Mouse (Mus musculus): Measurements from ENCODE around the gene Gramd1b.

Gramd1b gene

GRCm38 (mm10) chr9:40457448-40457847 lies 73.7 kb downstream of the Gramd1b start:
- DNase-seq (ENCODE audit: low spot score): no peak

GRCm38 (mm10) chr9:40456191-40456590 lies 75.0 kb downstream of the Gramd1b start:
- peak; percentile 67 for DNase-seq (ENCODE audit: low spot score)

DNA sequence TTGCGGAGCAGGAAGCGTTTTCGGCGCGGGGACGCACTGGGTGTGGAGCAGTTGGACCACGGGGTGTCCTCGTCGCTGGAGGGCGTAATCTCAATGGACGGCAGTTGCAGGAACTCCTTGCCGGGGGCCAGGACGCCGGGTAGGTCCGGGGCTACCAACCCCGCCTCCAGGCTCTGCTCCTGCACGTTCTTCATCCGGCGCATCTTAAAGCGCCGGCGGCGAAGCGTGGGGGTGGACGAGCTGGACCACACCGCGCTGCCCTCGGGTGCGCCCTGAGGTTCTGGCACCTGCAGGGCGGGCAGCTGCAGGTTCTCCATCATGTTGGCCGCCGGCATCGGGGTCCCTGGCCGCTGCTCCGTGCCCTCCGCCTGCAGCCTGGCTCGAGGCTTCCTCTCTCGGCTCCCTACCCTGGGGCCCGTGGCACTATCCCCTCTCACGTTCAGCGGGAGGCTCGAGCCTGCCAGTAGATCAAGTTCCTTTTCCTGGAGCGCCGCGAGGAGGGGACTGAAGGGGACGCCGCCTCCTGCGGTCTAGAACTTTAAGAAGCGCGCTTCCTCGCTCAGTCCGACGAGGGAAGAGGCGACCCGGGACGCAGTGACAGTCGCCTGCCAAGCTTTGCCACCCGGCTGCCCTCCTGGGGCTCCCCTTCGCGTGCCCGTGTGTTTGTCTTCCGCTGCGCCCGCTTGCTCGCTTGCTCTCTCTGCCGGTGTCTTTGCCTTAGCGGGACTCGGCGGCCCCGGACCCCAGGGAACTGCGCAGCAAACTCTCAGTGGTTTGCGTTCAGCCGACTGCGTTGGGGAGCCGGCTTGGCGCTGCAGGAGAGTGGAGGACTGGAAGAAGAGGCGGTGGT lies 75.6 kb downstream of the Gramd1b start:
- peak; percentile 63 for DNase-seq (ENCODE audit: low spot score)

DNA sequence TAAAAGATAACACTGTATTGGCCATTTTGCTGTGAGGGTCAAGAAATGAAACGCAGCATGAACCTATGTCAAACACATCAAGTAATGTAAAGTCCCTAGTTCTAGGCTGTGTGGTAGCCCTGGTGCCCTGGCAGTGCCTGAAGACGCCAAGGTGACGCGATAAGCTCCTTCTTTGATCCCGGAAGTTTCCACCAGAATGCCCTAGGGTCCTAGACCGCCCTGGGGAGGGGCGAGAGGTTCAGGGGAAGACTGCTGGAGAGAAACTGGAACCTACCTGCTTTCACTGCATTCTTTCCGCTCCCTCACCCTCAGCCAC lies 76.2 kb downstream of the Gramd1b start:
- DNase-seq (ENCODE audit: low spot score): no peak

GRCm38 (mm10) chr9:40453889-40454288 lies 77.3 kb downstream of the Gramd1b start:
- no peak for DNase-seq (ENCODE audit: low spot score)

DNA sequence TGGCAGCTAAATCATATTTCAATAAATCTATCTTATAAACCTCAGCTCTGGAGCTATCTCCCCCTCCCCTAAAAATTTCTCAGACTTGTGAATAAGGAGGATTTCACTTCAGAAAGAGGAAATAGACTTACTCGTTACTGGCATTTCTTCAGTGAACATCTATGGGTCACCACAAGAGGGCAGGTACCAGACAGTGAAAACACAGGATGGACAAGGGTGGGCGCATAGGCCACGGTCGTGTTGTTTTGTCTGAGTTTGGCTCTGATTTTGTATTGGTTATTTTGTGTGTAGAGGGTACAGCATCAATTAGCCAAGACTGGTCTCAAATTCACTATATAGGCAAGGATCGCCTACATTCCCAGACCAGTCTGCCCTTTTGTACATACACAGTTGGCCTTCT lies 79.0 kb downstream of the Gramd1b start:
- DNase-seq (ENCODE audit: low spot score): no peak

DNA sequence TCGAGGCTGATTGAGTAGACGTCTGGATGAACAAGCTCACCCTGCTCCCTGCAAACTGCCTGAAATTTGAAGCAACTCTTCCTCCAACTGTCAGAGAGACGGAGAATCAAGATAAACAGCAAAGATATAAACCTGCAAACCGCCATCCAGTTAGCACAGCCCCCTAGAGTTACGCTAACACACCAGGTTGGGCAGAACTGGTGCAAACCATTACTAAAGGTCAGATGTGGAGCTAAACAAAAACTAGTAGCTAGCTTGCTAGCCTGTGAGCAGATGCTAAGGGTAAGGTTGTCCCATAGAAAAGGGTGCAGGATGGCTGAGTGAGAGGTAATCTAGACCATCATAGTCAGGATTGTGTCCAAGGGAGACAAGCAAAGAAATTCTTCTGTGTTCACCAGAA lies 80.4 kb downstream of the Gramd1b start:
- no peak for DNase-seq (ENCODE audit: low spot score)

- DNase-seq (ENCODE audit: low spot score): no peak
Observed at GRCm38 (mm10) chr9:40450417-40450714, 80.8 kb downstream of the Gramd1b start.

DNA sequence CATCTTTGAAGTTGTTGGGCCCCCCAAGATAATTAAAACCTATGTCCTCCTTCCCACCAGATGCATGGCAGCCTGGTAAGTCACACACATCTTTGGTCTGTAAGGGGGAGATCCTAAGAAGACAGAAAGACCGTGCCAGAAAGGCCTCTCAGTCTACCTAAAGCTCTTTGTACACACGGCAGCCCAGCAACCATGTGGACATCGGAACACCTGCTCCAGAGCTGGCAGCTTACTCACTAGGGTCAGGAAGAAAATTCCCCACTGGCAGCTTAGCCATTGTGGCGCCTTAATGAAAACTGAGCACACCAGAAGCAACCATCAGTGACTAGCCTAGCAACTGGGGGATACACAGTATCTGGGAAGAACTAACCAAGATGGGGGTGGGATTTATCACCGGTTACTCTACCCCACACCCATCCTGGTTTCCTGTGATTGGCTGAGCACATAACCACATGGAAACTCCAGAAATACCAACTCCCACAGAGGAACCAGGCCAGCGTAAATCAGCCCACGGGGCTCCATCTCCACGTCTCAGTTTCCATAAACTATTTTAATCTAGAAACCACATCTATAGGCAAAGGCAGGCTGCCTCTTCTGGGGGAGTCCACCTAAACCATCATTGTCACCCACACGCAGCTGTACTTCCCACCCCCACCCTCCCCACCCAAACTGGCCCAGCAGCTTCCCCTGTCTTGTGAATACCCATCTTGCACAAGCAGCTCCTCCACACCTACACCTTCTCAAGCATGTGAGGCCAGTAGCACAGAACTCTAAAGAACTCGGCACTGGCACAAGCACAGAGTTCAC lies 81.4 kb downstream of the Gramd1b start:
- DNase-seq (ENCODE audit: low spot score): no peak

- no peak for DNase-seq (ENCODE audit: low spot score)
Observed at GRCm38 (mm10) chr9:40448646-40449243, 82.4 kb downstream of the Gramd1b start.

DNA sequence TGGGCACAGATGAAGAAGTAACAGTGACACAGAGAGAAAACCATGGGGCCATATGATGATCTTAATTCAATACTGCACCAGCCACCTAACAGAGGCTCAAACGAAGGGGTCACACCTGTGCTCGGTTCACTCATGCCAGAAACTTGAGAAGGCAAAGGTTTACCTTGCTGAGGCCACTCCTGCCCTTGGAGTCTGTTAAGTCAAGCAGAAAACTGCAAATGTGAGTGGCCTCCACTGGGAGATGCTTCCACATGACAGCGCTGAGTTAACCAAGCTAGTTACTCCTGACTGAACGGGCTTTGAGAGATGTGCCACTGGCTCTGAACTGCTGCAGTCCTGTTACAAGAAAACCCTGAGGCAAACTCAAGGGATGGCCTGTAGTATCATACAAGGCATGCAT lies 83.9 kb downstream of the Gramd1b start:
- DNase-seq (ENCODE audit: low spot score): no peak

DNA sequence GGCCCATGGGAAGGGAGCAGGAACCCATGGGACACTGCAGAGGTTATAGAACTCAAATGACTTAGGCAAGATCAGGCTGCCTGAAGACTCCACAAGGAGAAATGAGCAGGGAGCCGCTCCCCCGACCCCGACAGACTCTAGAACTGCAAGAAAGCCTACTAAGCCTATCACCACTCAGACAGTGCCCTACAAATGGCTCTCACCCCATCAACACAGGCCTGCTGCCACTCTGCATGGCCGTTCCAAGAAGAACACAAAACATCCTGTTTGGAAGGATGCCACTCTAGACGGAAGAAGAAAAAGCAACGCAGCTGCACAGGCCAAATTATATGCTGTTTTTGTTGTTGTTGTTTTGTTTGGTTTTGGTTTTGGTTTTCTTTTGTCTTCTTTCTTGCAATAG lies 86.2 kb downstream of the Gramd1b start:
- no peak for DNase-seq (ENCODE audit: low spot score)

GRCm38 (mm10) chr9:40442784-40443183 lies 88.4 kb downstream of the Gramd1b start:
- peak; percentile 48 for DNase-seq (ENCODE audit: low spot score)

DNA sequence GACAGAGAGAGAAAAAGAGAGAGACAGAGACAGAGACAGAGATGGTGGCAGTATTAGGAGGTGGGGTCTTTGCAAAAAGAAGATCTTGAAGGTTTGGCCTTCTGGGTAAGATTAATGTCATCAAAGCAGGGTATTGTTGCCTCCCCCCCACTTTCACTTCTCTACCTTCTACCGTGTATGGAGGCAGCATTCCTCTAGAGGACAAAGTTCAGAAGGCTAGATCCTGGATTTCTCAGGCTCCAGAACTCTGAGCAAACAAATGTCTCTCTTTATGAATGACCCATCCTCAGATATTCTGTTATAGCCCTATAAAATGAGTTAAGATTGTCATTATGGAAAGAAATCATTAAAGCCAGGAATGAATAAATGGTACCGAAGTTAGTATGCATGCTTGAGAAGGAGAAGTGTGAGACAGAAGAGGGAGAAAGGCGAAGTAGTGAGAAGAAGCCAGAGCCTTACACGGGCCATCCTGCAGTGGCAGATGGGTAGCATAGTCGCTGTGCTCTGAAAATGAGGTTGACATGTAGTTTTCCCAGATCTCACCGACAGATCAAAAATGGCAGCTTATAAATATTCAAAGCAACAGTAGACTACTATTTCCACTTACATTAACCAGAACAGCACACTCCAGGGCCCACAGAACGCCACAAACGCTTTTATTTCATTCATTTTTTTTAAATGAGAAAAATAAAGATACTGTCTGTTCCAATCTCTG lies 91.1 kb downstream of the Gramd1b start:
- no peak for DNase-seq (ENCODE audit: low spot score)

DNA sequence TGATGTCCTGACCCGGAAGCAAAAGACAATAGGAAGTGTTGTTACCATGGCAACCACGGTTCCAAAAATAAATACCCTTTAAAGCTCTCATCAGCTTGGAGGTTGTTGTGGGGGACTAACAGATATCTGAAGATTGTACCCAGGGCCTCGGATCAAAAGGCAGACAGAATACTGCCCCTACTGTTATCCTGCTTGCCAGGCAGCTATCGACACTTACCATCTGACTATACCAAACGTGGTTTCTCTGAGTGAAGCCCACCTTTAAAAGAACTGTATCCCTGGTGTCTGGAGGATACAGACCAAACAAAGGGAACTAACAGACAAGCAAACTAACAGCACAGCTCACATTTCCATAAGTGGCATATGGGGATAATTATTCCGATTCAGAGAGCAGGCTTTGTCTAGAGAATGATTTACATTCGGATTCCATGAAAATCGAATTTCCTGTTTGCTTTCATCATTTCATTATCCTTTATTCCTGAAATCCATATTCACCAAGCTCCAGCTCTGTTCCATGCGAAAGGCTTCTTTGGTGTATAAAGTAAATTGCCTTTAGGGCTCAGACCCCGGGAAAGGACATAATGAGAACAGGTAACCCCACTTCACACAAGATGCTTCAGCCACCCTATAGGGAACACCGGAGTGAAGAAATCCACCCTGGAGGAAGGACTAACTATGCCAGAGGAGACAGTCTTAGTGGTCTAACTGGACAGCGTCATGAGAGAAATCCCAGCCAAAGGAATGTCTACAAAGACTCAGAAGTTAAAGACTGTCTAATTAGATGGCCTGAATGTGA lies 92.3 kb downstream of the Gramd1b start:
- DNase-seq (ENCODE audit: low spot score): no peak

DNA sequence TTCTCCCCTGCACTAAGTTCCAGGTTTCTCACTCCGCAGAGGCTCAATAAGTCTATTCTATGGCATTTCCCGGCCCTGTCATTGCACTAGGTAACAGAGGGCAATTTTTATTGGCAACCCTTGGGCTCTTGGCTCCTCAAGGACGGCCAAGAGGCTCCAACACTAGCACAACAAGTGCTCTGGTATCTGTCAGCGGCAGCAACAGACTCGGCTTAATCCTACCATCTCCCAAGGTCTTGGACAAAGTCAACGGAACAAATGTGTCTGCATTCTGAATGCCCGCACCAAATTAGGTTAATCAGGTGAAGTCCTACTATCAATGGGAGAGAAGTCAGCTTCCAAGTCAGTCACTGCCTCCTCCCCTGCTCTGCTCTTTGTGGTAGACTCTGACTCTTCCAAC lies 93.3 kb downstream of the Gramd1b start:
- no peak for DNase-seq (ENCODE audit: low spot score)

DNA sequence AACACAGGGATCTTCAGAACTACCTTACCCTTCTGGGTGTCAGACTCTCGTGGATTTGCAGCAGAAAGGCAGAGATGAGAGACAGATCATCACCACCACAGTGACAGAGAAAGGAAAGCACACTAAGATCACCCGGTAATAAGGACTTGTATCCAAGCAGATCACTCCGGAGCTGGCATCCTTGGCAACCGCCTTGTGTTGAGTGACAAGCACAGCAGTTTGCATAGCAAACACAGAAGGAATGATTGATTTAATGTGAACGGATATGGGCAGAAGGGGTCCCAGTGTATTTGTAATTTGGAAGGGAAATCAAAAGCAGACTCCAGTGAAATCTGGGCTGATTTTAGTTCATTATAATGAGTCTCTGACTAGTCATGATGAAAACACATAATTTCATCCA lies 97.9 kb downstream of the Gramd1b start:
- DNase-seq (ENCODE audit: low spot score): no peak

GRCm38 (mm10) chr9:40430969-40431368 lies 100.2 kb downstream of the Gramd1b start:
- no peak for DNase-seq (ENCODE audit: low spot score)

GRCm38 (mm10) chr9:40427663-40428062 lies 103.5 kb downstream of the Gramd1b start:
- no peak for DNase-seq (ENCODE audit: low spot score)

DNA sequence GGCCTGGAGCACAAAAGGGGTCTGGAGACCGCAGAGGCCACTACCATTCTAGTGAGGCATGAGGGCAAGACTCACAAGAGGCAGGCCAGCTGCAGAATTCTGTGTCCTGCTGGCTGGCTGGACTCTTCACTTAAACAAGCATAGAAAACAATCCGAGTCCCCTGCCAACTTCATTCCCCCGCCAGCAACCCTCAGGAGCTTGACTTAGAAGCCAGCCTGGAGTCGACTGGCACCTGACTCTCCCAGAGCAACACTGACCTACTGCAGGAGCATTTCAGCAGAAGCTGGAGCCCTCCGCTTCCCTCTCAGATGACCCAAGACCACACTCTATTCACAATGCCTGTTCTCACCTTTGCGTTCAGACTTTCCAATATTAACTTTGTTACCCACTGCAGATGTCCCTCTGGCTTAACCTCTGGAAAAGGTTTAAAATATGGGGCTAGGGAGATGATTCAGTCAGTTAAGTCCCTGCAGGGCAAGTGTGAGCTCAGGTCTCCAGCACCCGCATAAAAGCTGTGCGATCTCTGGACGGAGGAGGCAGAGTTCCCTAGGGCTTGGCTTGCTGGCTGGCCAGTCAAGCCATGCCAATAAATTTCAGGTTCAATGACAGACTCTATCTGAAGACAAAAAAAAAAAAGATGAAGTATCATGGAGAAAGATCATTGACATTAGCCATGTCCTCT lies 104.8 kb downstream of the Gramd1b start:
- no peak for DNase-seq (ENCODE audit: low spot score)

DNA sequence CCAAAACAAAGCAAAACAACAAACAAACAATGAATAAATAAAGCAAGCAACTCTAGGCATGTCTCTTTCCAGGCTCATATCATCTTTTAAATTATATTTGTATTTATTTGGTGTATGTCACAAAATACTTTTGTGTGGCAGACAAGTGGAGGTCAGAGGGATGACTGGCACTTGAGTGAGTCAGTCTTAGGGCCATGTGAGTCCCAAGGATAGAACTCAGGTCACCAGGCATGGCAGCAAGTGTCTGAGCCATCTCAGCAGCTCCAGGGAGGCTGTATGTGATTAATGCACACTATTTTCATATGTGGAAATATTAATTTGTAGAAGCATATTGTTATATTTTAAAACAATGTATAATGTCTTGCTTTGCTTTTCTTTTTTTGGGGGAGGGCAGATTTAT lies 106.3 kb downstream of the Gramd1b start:
- DNase-seq (ENCODE audit: low spot score): no peak
